Mouse (Mus musculus) kidney, postnatal 25 days (tissue): ENCODE results near the gene Taco1.
"Not testable (repeated sequence)": the region's sequence is repeated elsewhere in the genome, so short reads cannot be mapped to it uniquely, and the experiment has no call there.

Source experiments
- DNase-seq, 2 experiments: peaks; one replicate each; pipeline ENCODE4 v3.0.0; 2021; ENCODE audit warnings: mixed read lengths in 2 of 2

Taco1 gene

DNA sequence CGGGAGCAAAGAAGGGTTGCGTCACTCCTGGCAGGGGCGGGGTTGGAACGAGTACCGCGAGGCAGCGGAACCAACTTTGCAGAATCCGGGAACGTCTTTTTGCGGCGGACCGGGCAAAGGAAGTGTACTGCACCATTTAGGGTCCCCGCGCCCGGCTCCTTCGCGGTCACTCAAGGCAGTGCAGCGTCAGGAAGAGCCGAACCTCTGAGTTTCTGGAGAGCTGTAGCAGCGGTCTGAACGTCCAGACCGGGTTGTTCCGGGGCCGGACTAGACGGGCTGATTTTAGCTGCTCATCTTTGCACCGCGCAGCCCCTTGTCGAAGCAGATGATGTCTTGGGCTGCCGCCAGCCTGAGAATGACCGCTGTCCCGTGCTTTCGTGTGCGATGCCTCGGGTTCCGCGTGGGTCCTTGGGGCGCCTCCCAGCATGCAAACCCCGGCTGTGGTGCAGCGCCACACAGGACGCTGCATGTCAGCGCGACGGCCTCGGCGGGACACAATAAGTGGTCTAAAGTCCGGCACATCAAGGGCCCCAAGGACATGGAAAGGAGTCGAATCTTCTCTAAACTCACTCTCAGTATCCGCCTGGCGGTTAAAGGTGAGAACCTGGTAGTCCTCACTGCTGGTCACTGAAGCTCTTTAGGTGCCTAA, at the start of gene Taco1:
Gene Taco1, plus strand, starts transcription at position 139 of the 649 bp plus-strand sequence.
- peak; percentile 98 for DNase-seq

GRCm38 (mm10) chr11:106016440-106016839, 49.4 kb upstream of the Taco1 start:
- no peak for DNase-seq

DNA sequence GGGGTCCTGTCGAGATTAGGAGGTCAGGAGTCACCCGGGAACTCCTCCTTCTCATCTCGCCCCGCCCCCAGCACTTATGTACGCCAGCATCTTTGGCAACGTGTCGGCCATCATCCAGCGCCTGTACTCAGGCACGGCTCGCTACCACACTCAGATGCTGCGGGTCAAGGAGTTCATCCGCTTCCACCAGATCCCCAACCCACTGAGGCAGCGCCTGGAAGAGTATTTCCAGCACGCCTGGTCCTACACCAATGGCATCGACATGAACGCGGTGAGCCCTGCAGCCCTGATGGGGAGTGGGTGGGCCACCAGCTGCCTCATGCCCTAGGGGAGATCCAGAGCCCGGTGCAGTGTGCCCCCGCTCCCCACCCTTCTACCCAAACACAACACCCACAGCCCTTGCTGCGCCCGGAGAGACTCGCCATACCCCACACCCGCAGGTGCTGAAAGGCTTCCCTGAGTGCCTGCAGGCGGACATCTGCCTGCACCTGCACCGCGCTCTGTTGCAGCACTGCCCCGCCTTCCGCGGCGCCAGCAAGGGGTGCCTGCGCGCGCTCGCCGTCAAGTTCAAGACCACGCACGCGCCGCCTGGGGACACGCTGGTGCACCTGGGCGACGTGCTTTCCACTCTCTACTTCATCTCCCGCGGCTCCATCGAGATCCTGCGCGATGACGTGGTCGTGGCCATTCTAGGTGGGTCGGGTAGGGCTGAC, 45.7 kb upstream of the Taco1 start:
- DNase-seq = peak in 1 of 2 experiments; percentile 33

DNA sequence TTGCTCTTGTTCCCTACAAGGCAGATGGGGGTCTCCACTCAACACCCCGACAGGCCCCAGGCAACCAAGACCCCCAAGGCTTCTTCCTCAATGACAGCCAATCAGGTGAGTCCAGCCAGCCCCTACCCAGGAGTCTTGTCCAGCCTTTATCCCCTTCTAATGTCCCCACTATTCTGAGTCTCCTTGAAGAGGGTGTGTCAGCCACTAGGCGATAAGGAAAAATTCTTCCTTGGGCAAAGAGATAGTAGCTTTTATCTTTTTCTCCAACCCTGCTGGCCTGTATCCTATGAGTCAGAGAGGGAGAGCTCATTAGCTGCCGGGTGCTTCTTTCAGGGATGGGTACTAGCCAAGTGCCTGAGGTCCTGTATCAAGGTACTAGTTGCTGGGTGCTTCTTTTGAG, 40.1 kb upstream of the Taco1 start:
- no peak for DNase-seq

GRCm38 (mm10) chr11:106026465-106027151, 39.3 kb upstream of the Taco1 start:
- peak; percentile 65 to 75 for DNase-seq

GRCm38 (mm10) chr11:106027607-106028006, 38.3 kb upstream of the Taco1 start:
- DNase-seq = no peak

DNA sequence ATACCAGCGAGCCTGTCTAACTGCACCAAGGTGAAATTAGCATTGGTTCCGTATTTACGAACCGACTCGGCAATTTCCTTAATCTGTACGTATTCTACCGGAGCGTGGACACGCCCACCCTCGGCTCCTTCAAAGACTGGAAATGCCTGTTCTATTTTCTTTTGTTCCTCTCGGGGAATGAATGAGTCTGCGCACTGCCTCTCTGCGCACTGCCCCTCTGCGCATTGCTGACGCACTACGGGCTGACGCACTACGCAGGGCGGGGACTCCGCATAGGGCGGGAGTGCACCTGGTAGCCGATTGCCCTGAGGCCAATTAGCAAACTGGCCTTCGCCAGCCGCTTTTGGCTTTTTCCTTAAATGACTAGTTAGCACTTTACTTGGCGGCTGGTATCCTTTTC, 33.8 kb upstream of the Taco1 start:
- DNase-seq = not testable (repeated sequence)

DNA sequence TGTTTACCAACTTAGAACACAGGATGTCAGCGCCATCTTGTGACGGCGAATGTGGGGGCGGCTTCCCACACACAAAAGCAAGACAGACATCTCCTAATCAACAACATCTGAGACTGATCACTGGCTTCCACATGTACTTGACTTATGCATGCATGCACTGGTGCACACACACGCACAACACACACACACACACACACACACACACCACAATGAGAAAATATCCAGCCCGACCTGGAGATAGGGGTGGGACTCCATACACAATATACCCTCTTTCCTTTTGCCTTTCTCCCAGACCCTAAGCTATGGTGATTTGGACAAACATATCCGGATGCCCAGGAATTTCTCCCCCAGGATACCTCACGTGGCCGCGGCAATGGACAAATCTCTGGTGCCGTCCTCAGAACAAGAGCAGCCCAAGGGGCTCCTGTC, 32.4 kb upstream of the Taco1 start:
- peak; percentile 31 to 50 for DNase-seq

- no peak for DNase-seq
These were observed 30.9 kb upstream of the Taco1 start for GRCm38 (mm10) chr11:106034986-106035385.

DNA sequence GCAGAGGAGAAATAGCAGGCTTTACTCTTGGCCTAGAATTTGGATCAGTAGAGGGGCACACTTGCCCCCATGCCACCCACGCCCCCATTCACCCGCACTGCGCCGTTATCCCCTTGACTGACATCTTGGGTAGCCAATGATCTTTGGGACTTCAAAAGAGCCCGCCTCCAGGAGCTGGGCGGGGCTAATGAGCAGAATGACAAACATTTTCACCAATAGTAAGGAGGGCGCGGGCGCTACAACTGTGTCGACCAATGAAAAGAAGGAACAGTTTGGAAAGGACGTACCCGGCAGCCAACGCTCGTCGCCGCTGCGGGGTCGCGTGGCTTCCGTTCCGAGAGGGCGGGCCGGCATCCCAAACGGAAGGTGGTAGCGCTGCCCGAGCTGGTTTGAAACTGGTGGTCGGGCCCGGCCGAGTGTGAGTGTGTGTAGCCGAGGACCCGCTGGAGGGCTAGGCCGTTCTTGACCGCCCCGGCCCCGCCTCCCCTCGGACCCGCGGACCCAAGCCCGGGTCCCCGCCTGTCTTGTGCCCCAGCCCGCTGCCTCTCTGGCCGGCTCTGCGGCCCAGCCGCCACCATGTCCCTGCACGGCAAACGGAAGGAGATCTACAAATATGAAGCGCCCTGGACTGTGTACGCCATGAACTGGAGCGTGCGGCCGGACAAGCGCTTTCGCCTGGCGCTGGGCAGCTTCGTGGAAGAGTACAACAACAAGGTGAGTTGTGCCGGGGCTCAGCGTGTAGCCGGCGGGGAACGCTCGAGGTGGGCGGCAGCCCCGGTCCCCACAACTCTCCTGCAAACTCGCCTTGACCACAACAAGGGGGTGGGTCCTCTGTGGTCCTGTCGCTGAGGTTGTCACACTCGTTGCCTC, 29.1 kb upstream of the Taco1 start, which contains the start of gene Dcaf7:
Gene Dcaf7, plus strand, starts transcription at position 325 of the 870 bp plus-strand sequence.
- DNase-seq = peak; percentile 96 to 98

DNA sequence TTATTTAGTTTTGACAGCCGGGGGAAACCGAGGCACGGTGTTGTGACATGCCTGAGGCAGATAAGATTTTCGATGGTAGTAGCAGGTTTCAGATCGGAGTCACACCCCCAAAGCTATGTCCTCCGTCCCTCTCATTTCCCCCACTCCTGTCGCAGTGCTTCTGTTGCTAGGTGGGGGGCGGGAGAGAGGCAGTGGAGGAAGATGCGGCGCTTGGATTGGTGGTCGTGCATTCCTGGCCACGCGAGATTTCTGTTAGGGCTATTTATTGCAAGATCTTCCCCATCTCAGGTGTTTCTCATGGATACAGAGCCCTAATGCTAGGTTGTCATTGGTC, 28.5 kb upstream of the Taco1 start:
- peak in 1 of 2 experiments; percentile 50 for DNase-seq

- no peak for DNase-seq
These were observed 21.5 kb upstream of the Taco1 start for GRCm38 (mm10) chr11:106044349-106044748.

GRCm38 (mm10) chr11:106045256-106045655, 20.6 kb upstream of the Taco1 start:
- no peak for DNase-seq

- no peak for DNase-seq
These were observed 20.1 kb upstream of the Taco1 start for GRCm38 (mm10) chr11:106045780-106046179.

DNA sequence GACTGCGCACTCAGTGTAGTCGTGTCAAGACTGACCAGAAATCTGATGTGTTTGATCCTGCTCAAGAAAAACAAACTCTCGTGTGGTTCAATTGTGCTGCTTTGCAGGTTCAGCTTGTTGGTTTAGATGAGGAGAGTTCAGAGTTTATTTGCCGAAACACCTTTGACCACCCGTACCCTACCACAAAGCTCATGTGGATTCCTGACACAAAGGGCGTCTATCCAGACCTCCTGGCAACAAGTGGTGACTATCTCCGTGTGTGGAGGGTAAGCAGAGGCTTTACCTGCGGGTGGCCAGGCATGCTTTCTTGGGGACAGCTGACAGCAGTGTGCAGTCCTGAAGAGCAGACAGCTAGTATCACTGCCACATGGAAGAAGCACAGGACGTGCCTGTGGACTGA, 19.3 kb upstream of the Taco1 start:
- no peak for DNase-seq

DNA sequence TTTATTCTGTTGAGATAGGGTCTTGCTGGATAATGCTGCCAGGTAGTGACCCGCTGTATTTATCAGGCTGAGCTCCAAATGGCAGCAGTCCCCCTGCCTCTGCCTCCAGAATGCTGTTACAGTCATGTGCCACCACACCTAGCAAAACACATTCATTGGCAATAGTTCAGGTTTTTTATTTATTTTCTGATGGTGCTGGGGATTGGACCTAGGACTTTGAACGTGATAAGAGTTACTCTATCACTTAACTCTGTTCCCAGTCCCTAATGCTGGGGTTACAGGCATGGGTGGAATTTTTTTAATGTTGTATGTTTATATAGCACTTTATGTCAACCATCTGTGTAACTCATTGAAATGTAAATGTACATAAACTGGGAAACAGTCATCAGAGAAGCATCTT, 11.9 kb upstream of the Taco1 start:
- no peak for DNase-seq

DNA sequence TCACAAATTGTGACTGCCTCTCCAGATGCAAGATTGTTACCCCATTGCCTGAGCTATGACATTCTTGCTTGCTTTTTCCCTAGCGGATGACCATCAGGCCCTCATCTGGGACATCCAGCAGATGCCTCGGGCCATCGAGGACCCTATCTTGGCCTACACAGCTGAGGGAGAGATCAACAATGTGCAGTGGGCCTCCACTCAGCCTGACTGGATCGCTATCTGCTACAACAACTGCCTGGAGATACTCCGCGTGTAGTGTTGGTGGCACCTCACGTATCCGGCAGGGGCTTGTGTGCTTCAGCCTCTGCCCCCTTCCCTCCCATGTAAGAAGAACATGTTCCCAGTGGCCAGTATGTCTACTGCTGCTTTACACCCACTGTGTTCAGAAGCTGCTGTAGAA, 11.3 kb upstream of the Taco1 start:
- no peak for DNase-seq

GRCm38 (mm10) chr11:106055341-106055740, 10.5 kb upstream of the Taco1 start:
- DNase-seq = no peak

GRCm38 (mm10) chr11:106056819-106057491, 8.9 kb upstream of the Taco1 start:
- no peak for DNase-seq

DNA sequence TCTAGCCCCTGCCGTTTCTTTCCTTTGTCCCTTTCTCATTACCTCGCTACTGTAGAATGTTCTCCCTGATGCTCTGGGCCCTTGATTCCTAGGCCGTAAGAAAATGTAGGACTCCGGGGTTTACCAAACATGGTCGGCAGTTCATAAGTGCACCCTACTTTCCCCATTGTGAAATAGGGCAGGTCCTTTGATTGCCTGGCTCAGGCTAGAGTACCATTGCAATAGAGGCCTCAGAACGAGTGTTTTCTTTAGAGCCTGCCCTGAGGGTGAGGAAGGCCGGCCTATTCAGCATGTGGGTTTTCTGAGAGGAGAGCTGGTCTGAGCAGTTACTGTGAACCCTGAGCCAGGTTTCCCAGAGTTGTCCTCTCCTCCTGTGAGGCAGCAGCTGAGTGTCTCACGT, 7.8 kb upstream of the Taco1 start:
- DNase-seq = no peak

GRCm38 (mm10) chr11:106060549-106060948, 5.3 kb upstream of the Taco1 start:
- no peak for DNase-seq

GRCm38 (mm10) chr11:106061311-106061710, 4.5 kb upstream of the Taco1 start:
- no peak for DNase-seq
